Mouse (Mus musculus): ENCODE measurements around the gene Ssx9. TPM values are rescaled to one million over a fixed set of nuclear protein-coding genes. Genes with fewer than 3 reads are reported as not detected.
"Not testable (repeated sequence)": the region's sequence is repeated elsewhere in the genome, so short reads cannot be mapped to it uniquely, and the experiment has no call there.

Gene Ssx9
- total RNA-seq (2021) = not detected
- long read RNA-seq, experiment 1 = 0 reads
- long read RNA-seq, experiment 2 = 0 reads

DNA sequence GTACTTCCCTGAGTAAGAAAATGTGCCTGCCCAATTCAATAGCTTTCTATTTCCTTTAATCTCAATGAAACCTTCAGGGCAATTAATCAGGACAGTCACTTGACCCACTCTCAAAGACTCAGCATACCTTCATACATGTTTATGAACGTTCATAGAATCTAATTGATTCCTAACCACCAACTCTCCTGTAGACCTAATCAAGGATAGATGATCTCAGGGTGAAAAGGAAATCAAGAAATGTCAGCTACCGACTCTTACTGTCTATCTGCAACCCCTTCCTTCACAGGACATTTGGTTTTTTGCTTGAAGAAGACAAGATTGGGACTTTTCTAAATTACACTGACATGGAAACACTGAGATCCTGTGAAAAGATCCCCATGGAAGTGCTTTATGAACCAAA, at the start of gene Ssx9:
Ssx9 (plus strand) TSS at position 301 of the 400 bp plus-strand sequence.
- not testable (repeated sequence) for DNase-seq (ENCODE audit: low spot score in 2 of 2)

DNA sequence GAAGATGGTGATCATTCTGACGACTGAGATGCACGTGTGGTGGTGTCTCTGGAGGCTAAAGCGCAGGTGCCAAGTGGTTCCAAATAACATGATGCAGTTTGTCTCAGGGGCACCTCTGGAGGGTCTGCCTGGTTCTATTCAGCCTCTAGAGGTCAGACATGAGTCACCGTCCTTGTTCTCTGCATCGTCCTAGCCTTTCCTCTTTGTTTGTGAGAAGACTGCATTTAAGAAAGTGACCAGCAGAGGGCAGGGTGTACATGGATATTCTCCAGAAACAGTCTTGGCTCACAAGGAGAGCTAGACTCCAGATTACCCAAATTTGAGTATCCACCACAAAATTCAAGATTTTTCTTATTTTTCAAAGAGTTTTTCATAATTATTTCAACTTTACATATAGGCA, 15.3 kb upstream of the Ssx9 start:
- DNase-seq (ENCODE audit: low spot score in 2 of 2) = peak in 1 of 2 experiments; percentile 17

DNA sequence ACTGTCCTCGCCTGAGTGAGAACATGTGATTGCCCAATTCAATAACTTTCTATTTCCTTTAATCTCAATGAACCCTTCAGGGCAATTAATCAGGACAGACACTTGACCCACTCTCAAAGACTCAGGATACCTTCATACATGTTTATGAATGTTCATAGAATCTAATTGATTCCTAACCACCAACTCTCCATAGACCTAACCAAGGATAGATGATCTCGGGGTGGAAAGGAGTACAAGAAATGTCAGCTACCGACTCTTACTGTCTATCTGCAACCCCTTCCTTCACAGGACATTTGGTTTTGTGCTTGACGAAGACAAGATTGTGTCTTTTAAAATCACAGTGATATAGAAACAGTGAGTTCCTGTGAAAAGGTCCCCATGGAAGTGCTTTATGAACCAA, 55.2 kb downstream of the Ssx9 start, which contains the start of gene Ssxb5:
Ssxb5 (plus strand) TSS at position 301 of the 400 bp plus-strand sequence.
- DNase-seq (ENCODE audit: low spot score in 2 of 2) = not testable (repeated sequence)

Other genes starting within 250 kb of the Ssx9 start
- not detected for gene Gm14459, start 223.5 kb upstream of the Ssx9 start, total RNA-seq (2021)
- not detected for gene Ssxb6, start 200.2 kb upstream of the Ssx9 start, total RNA-seq (2021)
- gene Ssxb3, start 156.6 kb upstream of the Ssx9 start, total RNA-seq (2021) = not detected
- not detected for gene Ssxb8, start 57.6 kb upstream of the Ssx9 start, total RNA-seq (2021)
- not detected for gene Ssxb5, start 55.3 kb downstream of the Ssx9 start, total RNA-seq (2021)
- not detected for gene Gm6592, start 95.6 kb downstream of the Ssx9 start, total RNA-seq (2021)
- gene Gm5751, start 125.8 kb downstream of the Ssx9 start, total RNA-seq (2021) = not detected
- 10 to 100 TPM; 11.5 to 12.6 TPM for gene B630019K06Rik, start 143.9 kb downstream of the Ssx9 start, total RNA-seq (2021)
- gene Fthl17b, start 214.5 kb downstream of the Ssx9 start, total RNA-seq (2021) = not detected
- not detected for gene Fthl17c, start 228.1 kb downstream of the Ssx9 start, total RNA-seq (2021)
- gene Fthl17d, start 238.3 kb downstream of the Ssx9 start, total RNA-seq (2021) = not detected